Mouse (Mus musculus): ENCODE results near the gene Dab2.

DNA sequence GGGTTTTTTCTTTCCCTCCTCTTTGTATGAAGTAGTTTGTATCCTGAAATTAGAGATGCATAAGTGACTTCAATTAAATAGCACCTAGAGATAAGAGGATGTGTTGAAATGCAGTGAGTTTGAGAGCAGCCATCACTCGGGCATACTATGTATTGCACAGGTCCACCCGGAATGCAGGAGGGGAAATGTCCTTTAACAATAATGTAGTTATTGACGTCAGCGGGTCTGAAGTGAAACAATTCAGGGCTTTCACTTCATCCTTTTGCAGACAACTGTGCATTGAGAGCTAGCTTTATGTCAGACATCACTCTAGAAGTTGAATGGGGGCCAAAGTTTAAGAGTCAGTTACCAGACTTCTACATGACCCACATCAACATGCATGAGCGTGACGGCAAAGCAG, 40.8 kb downstream of the Dab2 start:
- no peak for TF ChIP-seq CTCF (IDR thresholded peaks at IDR 0.05; ENCODE audit: borderline replicate concordance, control insufficient read depth, extremely low read depth, insufficient read depth, low read length, poor library complexity)
- TF ChIP-seq POLR2A (IDR thresholded peaks at IDR 0.05; ENCODE audit: control insufficient read depth, extremely low read depth, insufficient read depth, low read length, poor library complexity) = no peak
